Mouse (Mus musculus) embryo, embryonic 10.5 days (tissue): ENCODE results near the gene Grk1.
A peak's percentile ranks its signal among the peaks of the same experiment; 100 is the strongest.

ENCODE experiments used
- DNase-seq: peaks from one replicate; pipeline ENCODE4 v3.0.0-alpha.2; 2015; ENCODE audit warnings: low spot score

Grk1 gene

DNA sequence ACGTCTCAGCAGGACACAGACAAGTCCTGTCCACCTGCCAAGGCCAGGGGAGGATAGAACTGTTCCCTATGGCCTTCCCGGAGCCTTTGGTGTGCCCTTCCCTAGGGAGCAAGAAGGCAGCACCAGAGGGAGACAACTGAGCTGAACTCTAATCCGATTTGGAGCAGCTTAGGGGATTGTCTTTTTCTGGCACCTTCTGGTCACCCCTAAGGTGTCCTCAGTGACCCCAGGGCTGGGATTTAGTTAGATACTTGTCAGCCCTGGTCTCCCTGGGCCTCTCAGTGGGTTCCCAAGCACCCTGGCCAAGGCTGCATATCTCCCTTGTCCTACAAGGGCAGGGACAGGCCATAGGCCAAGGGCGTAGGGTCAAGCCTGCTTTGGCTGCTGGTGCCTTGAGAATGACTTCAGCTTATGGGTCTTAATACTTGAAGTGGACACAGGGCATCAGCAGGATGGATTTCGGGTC, at the start of gene Grk1:
Gene Grk1 (plus strand): TSS at position 416 of the 466 bp plus-strand sequence.
- no peak for DNase-seq

DNA sequence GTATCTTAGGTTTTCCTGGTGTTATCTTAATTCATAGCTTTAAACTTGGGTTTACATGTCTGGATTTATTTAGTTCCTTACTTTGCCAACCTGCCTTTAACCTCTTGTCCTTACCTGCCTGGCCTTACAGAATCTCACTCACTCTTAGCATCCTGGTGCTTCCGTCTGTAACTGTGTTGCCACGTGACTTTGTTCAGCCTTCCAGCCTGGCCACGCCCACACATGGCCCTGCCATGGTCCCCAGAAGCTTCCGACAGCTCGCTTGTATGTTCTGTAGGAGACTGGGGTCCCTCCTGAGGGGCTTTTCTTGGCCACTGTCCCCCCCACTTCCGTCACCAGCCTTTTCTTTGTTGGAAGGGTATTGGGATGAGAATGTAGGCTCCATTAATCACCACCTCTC, 48.7 kb upstream of the Grk1 start:
- DNase-seq: no peak

DNA sequence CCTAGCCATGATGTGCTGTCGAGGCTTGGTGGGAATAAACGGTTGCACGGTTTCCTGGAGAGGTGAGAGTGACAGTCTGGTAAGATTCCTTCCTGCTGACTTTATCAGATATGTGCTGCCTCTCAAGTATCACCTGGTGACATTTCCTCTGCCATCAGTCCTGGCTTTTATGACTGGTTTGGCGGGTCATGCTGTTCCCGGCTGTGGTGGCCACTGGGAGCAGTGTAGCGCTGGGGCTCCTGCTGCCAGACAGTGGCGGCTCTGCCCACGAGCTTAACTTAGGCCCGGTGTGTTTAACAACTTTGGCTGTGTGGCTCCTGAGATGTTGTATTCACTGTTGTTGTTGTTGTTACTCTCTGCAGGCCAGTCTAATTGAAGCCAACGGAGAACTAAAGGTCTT, 48.2 kb upstream of the Grk1 start:
- no peak for DNase-seq

DNA sequence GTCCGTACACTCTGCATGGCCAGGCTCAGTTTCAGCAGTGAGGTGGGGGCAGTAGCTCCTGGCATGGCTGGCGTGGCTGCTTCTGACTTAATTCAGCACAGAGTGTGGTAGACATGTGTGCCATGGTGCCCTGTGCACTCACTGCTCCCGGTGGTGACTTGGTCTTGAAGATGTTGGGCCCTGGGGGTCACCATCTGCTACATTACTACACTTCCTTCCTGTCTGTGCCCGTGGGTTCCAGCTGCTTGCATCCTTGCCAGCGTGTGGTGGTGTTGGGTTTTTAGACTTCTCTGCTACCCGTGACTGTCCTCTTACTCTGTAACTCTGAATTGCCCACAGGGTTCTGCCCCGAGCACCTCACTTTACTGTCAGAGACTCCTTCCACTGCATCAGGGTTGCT, 44.7 kb upstream of the Grk1 start:
- DNase-seq: no peak

DNA sequence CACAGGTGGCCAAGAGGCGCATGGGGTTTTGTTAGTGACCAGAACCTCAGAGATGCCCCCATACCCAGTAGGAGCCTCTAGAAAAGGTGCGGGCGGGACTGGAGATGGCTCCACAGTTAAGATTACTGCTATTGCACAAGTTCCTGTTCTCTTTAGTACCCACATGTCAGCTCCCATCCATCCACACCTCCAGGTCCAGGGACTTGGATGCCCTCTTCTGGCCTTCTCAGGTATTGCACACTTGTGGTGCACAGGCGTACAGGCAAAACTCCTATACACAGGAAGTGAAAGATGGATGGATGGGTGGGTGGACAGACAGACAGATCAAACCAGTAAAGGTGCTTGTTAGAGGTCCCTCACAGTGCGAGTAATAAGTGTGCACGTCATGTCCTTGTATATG, 43.0 kb upstream of the Grk1 start:
- peak; percentile 11 for DNase-seq

DNA sequence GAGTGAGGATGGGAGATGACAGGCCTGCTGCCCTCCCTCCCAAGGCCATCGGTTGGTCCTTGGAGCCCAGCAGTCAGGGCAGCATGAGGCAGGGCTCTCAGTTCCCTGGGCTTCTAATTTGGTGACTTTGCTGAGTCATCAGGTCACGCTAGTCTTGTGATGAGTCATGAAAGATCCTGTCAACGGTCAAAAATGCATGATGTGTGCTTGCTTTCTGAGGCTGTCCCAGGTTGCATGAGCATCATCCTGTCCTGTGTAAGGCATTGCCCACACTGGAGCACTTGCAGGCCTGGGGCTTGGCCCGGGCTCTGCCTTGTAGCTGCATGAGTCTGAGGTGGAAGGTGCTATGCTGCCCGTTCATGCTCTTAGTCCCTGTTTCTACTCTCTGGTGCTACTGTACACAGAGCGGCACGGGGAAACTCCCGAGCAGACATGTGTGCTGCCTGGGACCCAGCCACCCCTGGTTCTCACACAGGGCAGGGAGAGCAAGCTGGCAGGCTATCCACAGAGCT, 31.7 kb upstream of the Grk1 start:
- DNase-seq: no peak

DNA sequence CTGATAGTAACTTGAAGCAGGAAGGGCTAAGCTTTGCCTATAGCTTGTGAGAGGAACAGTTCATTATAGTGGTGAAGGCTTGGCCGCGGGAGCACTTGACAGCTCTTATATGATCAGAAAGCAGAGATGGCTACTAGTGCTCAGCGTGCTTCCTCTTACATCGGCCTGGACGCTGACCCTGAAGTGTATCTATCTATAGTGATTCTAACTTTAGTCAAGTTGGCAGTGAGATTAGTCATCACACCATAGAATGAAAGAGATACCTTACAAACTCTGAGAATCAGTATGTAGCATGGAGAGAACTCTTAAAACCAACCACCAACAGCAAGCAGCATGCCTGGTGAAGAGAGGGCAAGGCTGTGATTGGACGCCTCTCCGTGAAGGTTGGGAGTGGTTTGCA, 23.3 kb upstream of the Grk1 start:
- no peak for DNase-seq

DNA sequence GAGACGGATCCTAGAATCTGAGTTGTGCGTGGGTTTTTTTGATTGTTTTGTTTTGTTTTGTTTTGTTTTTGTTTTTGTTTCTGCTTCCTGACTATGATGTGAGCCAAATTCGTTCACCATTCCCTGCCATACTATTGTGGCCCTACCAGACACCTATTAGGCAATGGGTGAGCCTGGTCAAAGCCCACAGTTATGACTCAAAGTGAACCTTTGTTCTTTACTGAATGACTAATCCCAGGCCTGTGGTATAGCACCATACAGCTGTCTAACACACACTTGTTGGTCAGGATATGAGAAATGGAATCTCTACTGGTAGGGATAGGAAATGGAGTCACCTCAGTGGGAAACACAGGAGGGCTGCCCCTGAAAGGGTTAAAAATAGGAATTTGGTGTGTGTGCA, 22.3 kb upstream of the Grk1 start:
- no peak for DNase-seq

DNA sequence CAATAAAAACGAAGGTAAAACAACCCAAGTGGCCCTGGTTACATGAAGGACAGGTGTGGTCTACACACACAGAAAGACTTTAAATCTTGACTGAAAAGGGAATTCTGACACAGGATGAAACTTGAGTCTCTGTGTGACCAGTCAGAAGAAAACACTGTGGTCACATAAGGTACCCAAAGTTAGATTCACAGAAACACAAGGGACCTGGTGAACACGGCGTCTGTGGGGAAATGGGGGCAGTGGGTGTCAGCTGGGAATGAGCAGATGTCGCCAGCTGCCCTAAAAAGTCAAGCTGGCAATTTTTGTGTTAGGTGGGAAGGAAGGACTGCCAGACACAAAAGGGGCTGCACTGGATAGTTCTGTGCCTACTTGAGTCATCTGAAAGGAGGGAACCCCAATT, 21.9 kb upstream of the Grk1 start:
- no peak for DNase-seq

DNA sequence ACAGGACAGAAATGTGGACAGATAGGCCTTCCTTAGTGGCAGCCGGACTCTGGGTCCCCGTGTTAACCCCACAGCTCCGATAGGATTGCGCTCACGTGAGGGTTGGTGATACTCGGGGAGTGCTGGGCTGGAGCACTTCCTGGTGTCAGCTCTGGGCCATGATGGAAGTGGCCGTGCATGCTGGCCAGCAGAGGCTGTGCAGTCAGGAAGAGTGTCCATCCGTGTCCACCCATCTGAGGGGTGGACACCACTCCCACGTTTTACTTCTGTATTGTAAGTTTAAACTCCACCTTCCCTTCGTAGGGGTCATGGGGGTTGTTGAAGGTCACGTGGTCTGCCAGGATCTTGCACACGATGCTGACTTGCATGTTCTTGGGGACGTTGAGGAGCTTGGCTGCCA, 18.5 kb upstream of the Grk1 start:
- no peak for DNase-seq

DNA sequence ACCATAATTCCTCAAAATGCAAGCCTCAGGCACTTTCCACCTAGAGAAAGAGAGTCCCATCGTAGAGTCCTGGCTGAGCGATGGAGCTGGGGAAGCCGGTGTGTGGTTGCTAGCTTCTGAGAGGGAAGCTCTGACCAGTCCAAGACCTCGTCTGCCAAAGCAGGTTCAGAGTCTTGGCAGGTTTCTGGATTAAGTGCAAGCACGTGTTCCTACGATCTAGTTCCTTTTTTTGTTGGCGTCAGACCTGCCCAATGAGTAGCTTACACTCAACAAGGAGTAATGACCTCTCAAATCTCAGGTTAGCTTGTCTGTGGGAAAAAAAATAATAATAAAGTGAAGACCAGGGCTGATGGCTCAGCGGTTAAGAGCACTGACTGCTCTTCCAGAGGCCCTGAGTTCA, 17.2 kb upstream of the Grk1 start:
- no peak for DNase-seq

DNA sequence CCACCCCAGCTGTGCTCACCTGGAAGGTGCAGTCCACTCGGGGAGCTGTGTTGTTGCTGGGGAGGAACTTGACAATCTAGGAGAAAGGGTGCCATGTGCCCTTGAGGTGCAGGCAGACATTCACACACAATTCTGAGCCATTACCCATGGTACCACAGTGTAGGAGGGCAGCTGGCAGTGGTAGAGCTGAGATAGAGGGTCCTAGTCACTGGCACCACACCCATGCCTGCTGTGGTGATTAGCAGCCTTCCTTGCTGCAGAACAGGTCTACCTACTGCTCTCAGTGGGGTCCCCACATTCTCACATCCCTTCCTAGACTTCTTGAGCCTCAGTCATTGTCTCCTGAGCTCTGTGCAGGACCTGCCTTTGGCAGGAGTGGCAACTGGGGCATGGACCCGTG, 16.1 kb upstream of the Grk1 start:
- DNase-seq: no peak

DNA sequence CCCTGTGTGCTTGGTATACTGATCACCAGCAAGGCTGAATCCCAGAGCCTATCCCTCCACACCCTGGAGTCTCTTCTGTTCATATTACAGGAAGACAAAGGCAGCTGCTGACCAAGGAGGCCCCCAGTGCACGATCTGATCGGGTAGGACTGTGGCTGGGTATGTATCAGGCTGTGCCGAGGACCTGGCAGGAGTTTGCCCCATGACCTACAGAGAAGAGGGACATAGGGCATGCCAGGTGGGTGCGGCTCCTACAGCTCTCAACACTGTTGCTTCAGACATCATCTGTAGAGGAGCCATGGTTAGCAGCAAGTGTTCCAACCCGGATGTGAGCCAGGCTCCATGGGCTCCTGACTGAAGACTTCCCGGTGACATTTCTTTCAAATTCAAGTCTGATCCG, 11.0 kb upstream of the Grk1 start:
- DNase-seq: no peak

DNA sequence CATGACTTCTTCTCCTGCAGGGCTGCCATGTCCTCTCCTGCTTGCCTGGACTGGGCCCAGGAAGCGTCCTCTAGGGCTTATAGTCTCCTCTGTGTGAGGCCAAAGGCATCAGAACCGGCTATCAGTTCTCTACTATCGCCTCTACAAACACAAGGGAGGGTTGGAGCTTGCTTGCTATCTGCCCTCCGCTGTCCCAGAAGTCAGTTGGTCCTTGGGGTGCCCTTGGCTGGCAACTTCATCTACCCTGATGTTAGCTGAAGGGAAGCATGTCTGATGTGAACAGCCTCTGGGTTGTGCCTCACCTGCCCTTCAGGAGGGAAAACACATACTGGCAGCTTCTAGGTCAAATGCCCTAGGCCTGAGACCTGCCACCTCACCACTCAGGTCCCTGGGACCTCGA, 8.2 kb upstream of the Grk1 start, which contains the start of gene Atp4b:
Gene Atp4b (minus strand): TSS at position 101 of the 400 bp plus-strand sequence.
- DNase-seq: no peak

DNA sequence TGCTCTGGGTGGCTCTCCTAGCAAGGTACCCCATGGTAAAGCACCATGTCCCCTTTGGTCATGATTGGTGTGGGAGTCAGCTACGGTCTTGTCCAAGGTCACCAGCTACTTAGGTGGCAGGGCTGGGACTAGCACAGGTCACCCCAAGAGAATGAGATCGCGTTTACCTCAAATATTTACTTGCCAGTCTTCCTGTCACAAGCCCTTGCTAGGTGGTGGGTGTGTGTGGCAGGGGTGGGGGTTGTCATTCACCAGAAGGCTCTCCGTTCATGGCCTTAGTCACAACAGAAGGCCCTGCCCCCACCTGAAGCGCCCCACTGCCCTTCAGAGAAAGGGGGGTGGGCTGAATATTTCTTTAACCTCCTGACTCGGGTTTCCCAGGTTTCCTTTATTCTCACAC, 1.4 kb upstream of the Grk1 start:
- no peak for DNase-seq

DNA sequence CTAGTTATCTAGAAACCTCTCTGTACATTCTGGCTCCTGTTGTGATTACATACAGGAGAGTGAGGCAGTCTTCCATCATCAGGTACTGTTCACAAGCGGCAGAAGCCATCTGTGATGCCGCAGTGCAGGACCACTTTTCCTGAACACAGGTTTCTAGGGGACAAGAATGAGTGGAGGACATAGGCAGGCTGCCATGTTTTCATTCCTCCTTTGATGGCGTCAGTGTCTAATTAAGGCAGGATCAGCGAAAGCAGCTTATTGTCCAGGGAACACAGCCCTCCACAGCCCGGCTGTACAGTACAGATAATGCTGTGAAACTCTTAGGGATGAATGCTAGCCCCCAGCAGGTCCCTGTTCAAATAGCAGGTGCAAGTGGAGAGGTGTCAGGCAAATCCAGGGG, 1.1 kb downstream of the Grk1 start:
- no peak for DNase-seq

DNA sequence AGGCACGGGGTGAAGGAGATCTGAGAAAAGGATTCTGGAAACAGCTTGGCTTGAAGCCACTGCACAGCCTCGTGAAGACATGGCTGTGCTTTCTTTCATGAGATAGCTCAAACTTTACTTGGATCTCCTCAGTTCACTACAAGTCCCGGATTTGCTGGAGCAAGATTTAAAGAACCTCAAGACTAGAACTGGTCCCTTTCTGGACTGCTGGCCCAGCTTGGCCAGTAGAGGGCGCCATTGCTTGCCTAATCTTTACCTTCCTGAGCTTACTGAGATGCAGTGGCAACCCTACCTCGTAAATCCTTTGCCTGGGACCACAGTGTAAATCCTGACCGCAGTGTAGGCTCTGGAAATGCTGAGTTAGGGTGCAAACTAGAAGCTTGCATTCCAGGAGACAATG, 6.7 kb downstream of the Grk1 start:
- DNase-seq: peak; percentile 84

DNA sequence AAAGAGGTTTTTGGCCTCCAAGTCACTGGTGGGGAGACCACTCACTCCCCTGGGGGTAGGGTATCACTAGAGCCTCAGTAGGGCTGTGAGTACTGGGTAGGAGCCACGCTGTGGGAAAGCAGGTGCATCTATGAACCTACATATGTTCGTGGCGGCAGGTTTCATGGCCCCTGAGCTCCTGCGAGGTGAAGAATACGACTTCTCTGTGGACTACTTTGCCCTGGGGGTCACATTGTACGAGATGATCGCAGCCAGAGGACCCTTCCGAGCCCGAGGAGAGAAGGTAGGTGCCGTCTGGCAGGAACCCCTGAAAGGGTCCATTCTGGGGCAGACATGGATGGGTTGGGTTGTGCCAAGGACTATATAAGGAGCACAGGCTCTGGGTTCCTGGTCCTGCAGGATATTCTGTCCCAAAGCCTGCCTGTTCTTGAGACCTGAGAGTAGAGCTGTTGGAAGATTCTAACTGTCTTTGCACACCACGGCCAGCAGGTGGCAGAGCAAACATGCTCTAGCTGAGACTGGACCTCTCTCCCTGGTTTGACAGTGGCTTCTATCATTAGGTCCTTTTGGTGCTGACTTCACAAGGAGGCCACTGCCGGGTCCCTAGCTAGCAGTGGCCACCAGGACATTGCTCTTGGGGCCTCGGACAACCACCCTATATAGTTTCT, 8.1 kb downstream of the Grk1 start:
- peak; percentile 79 for DNase-seq

DNA sequence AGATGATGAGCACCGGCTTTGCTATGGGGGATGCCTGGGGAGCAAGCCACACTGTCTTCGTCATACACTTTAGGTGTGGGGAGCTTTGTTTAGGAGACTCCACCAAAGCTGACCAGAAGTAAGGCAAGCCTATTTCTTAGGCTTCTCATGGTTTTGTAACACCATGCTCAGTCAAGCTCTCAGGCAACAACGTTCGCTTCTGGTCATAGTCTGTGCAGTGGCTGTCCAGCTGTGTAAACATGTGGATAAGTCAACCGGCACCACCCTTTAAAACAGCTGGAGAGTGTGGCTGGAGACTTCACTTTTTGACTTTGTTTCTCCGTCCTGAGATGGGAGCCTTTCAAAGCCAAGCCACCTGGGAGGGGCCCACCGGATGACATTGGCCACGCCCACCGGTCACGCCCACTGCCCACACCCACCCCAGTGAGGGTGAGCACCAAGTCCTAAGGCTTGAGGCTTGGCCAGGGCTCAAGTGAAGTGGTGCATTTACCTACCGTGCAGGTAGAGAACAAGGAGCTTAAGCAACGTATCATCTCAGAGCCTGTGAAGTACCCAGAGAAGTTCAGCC, 9.0 kb downstream of the Grk1 start:
- no peak for DNase-seq

DNA sequence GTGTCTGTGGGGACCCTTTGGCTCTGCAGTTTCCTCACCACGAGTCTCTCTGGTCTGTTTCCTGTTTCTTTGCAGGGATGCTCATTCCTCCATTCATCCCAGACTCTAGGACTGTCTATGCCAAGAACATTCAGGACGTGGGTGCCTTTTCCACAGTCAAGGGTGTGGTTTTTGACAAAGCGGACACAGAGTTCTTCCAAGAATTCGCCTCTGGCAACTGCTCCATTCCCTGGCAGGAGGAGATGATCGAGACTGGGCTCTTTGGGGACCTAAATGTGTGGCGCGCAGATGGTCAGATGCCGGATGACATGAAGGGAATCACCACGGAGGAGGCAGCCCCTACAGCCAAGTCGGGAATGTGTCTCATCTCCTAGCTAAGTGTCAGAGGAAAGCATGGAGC, 11.0 kb downstream of the Grk1 start:
- no peak for DNase-seq

DNA sequence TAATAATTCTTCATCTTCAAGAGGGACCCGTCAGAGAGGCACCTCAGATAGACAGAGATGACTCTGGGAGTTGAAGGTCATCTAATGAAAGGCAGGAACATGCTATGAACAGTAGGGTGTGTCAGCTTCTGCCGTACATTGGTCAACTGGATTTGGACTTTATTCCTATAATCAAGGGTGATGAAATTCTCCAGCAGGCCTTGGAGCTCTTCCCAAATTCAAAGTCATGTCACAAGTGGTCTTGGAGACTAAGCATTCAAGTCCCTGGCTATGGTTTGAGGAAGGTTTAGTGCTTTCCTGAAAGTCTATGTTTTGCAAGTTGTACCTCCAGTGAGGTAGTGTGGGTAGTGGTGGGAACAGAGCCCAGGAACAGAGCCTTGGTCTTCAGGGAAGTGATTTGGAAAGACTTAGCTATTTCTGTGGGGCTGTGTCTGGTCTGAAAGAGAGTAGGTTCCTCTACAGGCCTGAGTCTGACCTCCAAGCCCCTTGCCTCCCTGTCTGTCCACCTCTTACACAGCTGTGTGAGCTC, 14.3 kb downstream of the Grk1 start:
- DNase-seq: no peak

DNA sequence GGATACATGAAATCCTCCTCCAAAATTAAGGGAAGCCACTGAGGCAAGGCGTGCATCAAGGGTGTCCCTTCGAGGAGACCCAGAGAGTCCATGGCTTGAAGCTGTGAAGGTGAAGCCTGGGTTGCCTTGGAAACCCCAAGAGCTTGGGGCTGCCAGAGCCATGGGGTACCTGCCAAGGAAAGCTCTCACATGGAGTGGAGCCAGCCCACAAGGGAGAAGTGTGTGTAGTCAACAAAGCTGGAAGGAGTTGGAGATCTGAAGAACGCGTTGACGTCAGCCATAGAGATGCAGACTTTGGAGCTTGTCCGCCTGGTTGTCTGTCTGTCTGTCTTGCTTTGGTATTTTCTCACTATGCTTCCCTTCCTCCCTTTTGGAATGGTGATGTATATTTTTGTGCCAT, 16.1 kb downstream of the Grk1 start:
- no peak for DNase-seq

DNA sequence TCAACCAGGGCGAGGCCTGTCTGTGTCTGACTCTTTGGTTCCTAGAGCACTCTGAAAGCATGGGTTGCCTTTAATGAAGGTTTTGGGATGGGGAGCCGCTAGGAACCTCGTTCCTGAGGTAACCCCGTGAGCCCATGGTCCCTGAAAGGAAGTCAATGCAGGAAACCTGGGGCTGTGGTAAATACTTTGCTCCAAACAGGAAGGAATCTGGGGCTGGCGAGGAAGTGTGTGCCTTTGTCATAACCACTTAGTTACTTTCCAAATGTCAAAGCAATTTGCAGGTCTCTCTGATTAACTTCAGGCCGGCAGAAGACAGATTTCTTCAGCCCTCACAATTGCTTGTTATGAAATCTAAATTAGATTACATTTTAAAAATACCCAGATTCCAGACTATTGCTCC, 22.5 kb downstream of the Grk1 start:
- DNase-seq: no peak

DNA sequence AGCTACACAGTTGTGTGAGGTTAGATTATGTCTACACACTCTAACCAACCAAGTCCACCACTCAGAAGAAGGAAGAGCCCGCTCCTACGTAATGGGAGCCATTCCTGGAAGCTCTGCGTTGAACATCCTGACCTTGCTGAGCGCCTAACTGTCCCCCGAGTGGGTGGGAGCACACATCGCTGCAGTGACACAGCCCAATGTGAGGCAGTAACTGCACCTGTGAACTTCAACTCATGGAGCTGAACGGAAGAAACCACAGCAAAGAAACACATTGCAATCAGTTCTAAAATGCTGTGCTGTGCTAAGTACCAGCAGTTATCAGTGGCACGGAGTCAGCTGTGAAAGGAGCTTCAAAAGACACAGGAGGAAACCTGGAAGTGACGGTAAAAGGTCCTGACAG, 23.3 kb downstream of the Grk1 start:
- DNase-seq: no peak
